ENCODE assay signal across 8 mouse cellular contexts in the genomic region with DNA sequence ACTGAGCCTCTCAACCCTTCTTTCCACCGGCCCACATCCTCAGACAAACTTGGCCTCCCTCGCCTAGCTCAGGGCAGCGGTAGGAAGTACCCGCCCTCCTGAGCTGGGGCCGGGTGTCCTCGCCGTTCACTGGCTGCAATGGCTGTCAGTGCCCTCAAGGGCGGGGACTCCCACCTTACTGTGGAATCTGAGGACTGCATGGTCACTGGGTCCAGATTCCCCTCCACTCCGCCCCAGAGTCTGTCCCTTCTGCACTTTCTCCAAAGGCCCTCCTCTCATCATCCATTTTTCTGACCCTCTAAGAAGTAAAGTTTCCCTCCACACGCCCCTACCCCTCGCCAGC. TPM values are rescaled to one million over a fixed set of nuclear protein-coding genes. Genes with fewer than 3 reads are reported as not detected.
DNase-seq lines count a peak whose midpoint lies in the region; ATAC-seq and TF ChIP-seq lines count a peak whose summit lies in the region.

No protein-coding gene starts in this region.

- peak overlapping the region; percentile 97 for H3K27ac ChIP-seq in gastrocnemius, adult 2 months
- H3K27ac ChIP-seq in hindbrain, postnatal 0 days, result peak overlapping the region; percentile 65; the same call in 1 of the 2 replicates
- peak overlapping the region; percentile 64; the same call in 1 of the 2 replicates for H3K27ac ChIP-seq in left cerebral cortex, adult 2 months
- peak overlapping the region; percentile 75 for H3K27ac ChIP-seq in macrophage

- 1% methylated on average over 11 of the region's 11 CpGs for WGBS in hindbrain, postnatal 0 days
- under 1% methylated on average over 9 of the region's 11 CpGs for WGBS in macrophage (ENCODE audit: missing documents)

- peak; percentile 43 for TF ChIP-seq CTCF in gastrocnemius, adult 2 months (IDR thresholded peaks at IDR 0.05)
- peak; percentile 56 for TF ChIP-seq CTCF in hindbrain, postnatal 0 days (IDR thresholded peaks at IDR 0.05; ENCODE audit: low read depth)
- TF ChIP-seq CTCF in left cerebral cortex, adult 2 months (IDR thresholded peaks at IDR 0.05), result peak; percentile 60

- peak; percentile 94 for DNase-seq in gastrocnemius, adult 2 months
- DNase-seq in hindbrain, postnatal 0 days (ENCODE audit: low spot score), result peak; percentile 82
- DNase-seq in left cerebral cortex, adult 2 months (ENCODE audit: extremely low spot score in 1 of 2, low spot score in 2 of 2), result peak; percentile 75 to 79
- peak; percentile 47 for DNase-seq in retina, postnatal 7 days (ENCODE audit: low read depth, low spot score)
- peak; percentile 79 to 86 for DNase-seq in urinary bladder, adult 18-20 months (ENCODE audit: low spot score in 2 of 2)

- intact Hi-C loops in gastrocnemius, adult 2 months (cut with DNase I), result loop anchor here (2.0 to 10.0 kb wide), 2 partner anchors 41 to 1993 kb away; a partner anchor contains a TSS
- intact Hi-C loops in left cerebral cortex, adult 2 months (cut with DNase I), result loop anchor here (5.0 to 10.0 kb wide), 4 partner anchors 41 to 483 kb away; no protein-coding TSS in a partner anchor

- H3K36me3 ChIP-seq in hindbrain, postnatal 0 days (ENCODE audit: insufficient read depth, low read length), result no peaks in the 10 kb centered on the region
- no peaks in the 10 kb centered on the region for H3K36me3 ChIP-seq in macrophage (ENCODE audit: inconsistent target)

- peaks cover 48% of the 10 kb centered on the region for H3K79me2 ChIP-seq in macrophage (ENCODE audit: inconsistent target)

- H3K4me3 ChIP-seq in gastrocnemius, adult 2 months, result peak overlapping the region; percentile 98
- H3K4me3 ChIP-seq in hindbrain, postnatal 0 days (ENCODE audit: low read length), result peak overlapping the region; percentile 90
- peak overlapping the region; percentile 71 for H3K4me3 ChIP-seq in left cerebral cortex, adult 2 months
- peak overlapping the region; percentile 61 for H3K4me3 ChIP-seq in macrophage (ENCODE audit: inconsistent target)

- peak; percentile 69 for ATAC-seq in activated CD4-positive, CD25-positive, alpha-beta regulatory T cell, adult 4 months
- peak; percentile 78 for ATAC-seq in common myeloid progenitor, adult 5-6 weeks (replicated peaks; ENCODE audit: low read depth, poor library complexity, severe bottlenecking)
- peak; percentile 83 for ATAC-seq in hindbrain, postnatal 0 days

- 0 out of 2 replicates have a peak overlapping the region, but pooled peaks have one; percentile 5 for H3K9ac ChIP-seq in hindbrain, postnatal 0 days (replicated peaks; ENCODE audit: low read length)

- no peaks in the 10 kb centered on the region for H3K4me1 ChIP-seq in hindbrain, postnatal 0 days (ENCODE audit: insufficient read depth, low read length)

- H3K9me3 ChIP-seq in hindbrain, postnatal 0 days (ENCODE audit: low read length), result no peaks in the 10 kb centered on the region

- H3K27me3 ChIP-seq in hindbrain, postnatal 0 days (ENCODE audit: insufficient read depth, low read length), result no peaks in the 10 kb centered on the region

- peak overlapping the region; percentile 85 for H3K4me2 ChIP-seq in hindbrain, postnatal 0 days (ENCODE audit: low read depth, low read length)

RNA-seq across cellular contexts. Expression of a gene that starts 2.0 kb away (rescaled TPM):
- polyA plus RNA-seq in activated CD4-positive, CD25-positive, alpha-beta regulatory T cell, adult 4 months (2017; shearing (Covaris generic)), result 10 to 100 TPM; 61.4 to 80.0 TPM
- 27.0 and 30.5 TPM in 2 replicates for total RNA-seq in common myeloid progenitor, adult 5-6 weeks (2017)
- 100 to 1,000 TPM in 1 of 2 experiments, 10 to 100 TPM in 1; 97.8 to 113 TPM for total RNA-seq in gastrocnemius, adult 2 months (2021)
- 8.2 and 8.8 TPM in 2 replicates for total RNA-seq in hindbrain, postnatal 0 days (2014; rRNA removed)
- 16.3 and 16.5 TPM in 2 replicates for polyA plus RNA-seq in hindbrain, postnatal 0 days (2015; fragmentation: Nextera tagmentation; extraction: Ambion mirVana)
- total RNA-seq in left cerebral cortex, adult 2 months (2021), result 10 to 100 TPM; 33.3 to 33.8 TPM
- total RNA-seq in macrophage (2018; cell fraction: chromatin; rRNA removed), result 10 to 100 TPM; 10.6 to 65.3 (median 49.3) TPM
- 10 to 100 TPM; 48.7 to 90.1 (median 73.9) TPM for total RNA-seq in macrophage (2018; cell fraction: cytosol; rRNA removed)
- 10 to 100 TPM; 28.0 to 99.1 (median 58.9) TPM for total RNA-seq in macrophage (2018; cell fraction: nucleus; rRNA removed)
- polyA plus RNA-seq in macrophage (2018), result 52.7 to 66.7 TPM (median 66.2 TPM) in 3 replicates

Comparison
In these comparisons a context has a peak if more than half of its experiments do, and no peak if none do; other contexts are left out.
1. Peak in every context shown above with its lines: DNase-seq, ATAC-seq, H3K4me3 ChIP-seq and H3K27ac ChIP-seq.